Mouse (Mus musculus): ENCODE results near the gene Gm8104.
"Not testable (repeated sequence)": the region's sequence is repeated elsewhere in the genome, so short reads cannot be mapped to it uniquely, and the experiment has no call there.

DNA sequence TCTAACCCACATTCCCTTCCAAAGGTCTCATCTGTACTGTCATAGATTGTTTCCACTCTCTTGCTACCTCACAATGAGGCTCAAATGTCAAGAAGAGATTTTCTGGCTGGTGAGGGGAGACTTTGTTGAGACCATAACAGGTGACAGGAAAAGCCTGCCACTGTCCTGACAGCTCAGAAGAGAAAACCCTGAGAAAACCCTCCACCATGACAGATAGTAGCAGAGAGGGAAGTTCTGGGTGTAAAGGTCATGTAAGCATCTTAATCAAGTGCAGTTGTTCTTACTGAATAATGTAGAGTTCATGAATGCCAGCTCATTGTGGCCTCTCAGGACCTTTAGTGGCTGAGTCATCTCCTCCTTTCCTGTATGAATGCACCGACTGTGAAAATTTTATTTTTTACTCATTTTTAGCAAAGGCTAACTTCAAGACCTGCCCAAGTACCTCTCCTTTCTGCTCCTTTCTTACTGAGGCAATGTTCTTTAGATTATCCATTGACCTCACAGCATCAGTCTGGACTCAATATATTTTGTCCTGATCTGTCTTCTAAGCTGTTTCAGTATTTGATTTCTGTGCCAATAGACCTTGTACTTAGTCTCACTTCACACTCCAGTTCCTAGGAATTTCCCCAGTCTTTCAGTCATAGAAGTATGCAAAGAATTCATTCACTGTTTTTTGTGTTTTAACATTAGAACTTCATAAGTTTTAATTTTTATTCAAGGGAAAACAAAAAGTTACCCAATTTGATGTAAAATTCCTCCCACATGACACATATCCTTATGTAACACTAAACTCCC lies 15.3 kb upstream of the Gm8104 start:
- TF ChIP-seq SIN3A (IDR thresholded peaks at IDR 0.05; ENCODE audit: low read length); TCF12 (IDR thresholded peaks at IDR 0.05; ENCODE audit: low read depth, low read length); POLR2A (IDR thresholded peaks at IDR 0.05; ENCODE audit: control insufficient read depth in 1 of 2, insufficient read depth in 1 of 2, low read depth in 1 of 2, low read length in 2 of 2, poor library complexity in 1 of 2); EP300 (IDR thresholded peaks at IDR 0.05; ENCODE audit: low read depth in 1 of 2, low read length in 2 of 2); RCOR1 (IDR thresholded peaks at IDR 0.05; ENCODE audit: low read depth, low read length); CHD2 (IDR thresholded peaks at IDR 0.05; ENCODE audit: low read length); GATA1 (IDR thresholded peaks at IDR 0.05; ENCODE audit: low read depth, low read length); HCFC1 (IDR thresholded peaks at IDR 0.05; ENCODE audit: low read depth, low read length); NRF1 (IDR thresholded peaks at IDR 0.05; ENCODE audit: insufficient read depth, low read depth, low read length, poor library complexity, severe bottlenecking): not testable (repeated sequence)

All from MEL (cell line).